Mouse (Mus musculus) bone marrow, adult 2 months (tissue): ENCODE measurements at regions not wholly inside any gene's neighbourhood (a gene's known extent, or its start where the extent isn't known, plus 50 kb on each side); places are given as distances from the start of the nearest gene placed in this dataset.

Source experiments
- CTCF ChIP-seq: fragments of 200-500 bp; IDR thresholded peaks from 2 replicates; pipeline ENCODE4 v1.5.1; 2011; ENCODE audit warnings: low read length, control low read depth; ENCODE audit not compliant: control insufficient read depth, insufficient read depth
- POLR2A ChIP-seq: fragments of 200-500 bp; IDR thresholded peaks from 2 replicates; pipeline ENCODE4 v1.6.1; 2011; ENCODE audit warnings: low read depth, mild to moderate bottlenecking, control low read depth, low read length, borderline replicate concordance; ENCODE audit not compliant: control insufficient read depth

DNA sequence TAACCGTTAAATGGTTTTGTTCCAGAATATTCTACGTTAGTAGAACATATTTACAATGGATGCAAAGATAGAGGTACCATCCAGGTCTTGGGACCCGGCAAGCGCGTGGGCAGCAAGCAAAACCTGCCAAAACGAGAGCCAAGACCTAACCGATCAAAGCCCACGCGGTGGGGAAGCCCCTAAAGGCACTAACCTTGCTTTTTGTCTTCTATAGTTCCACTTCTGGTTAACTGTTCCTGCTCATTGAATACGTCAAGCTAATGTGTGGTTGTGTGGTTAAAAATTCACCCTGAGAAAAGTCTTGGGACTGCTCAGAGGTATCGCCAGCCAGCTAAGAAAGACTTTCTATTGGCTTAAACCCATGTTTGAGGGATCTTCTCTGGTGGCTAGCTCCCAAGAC is 55.9 kb upstream of the Cand1 start:
- TF ChIP-seq CTCF, result no peak
- TF ChIP-seq POLR2A, result no peak
